Mouse (Mus musculus) heart, adult 2 months (tissue): Measurements from ENCODE around the gene Nectin1. TPM values are rescaled to one million over a fixed set of nuclear protein-coding genes. Genes with fewer than 3 reads are reported as not detected.

Source experiments
- DNase-seq, 2 experiments: peaks; one replicate each; pipeline ENCODE4 v3.0.0; 2021
- H3K27ac ChIP-seq: fragments of 200-600 bp; 2 replicates; pipeline ENCODE4 v1.8.1; 2022
- H3K27me3 ChIP-seq: fragments of 200-500 bp; 2 replicates; pipeline ENCODE4 v1.6.1; 2012; ENCODE audit warnings: mild to moderate bottlenecking, low read length, inconsistent platforms, mixed read lengths; ENCODE audit not compliant: control insufficient read depth, insufficient read depth
- H3K36me3 ChIP-seq: fragments of 200-500 bp; 2 replicates; pipeline ENCODE4 v1.6.1; 2012; ENCODE audit warnings: low read length, inconsistent platforms; ENCODE audit not compliant: control insufficient read depth, insufficient read depth
- H3K4me1 ChIP-seq: fragments of 200-500 bp; 2 replicates; pipeline ENCODE4 v1.6.1; 2011; ENCODE audit warnings: low read length; ENCODE audit not compliant: control insufficient read depth, insufficient read depth
- H3K4me3 ChIP-seq: fragments of 200-600 bp; 2 replicates; pipeline ENCODE4 v1.8.1; 2022
- H3K79me2 ChIP-seq: fragments of 200-500 bp; replicated peaks from 2 replicates; pipeline ENCODE4 v1.6.1; 2012; ENCODE audit warnings: mild to moderate bottlenecking, inconsistent platforms, low read length, moderate library complexity, mixed read lengths; ENCODE audit not compliant: control insufficient read depth, insufficient read depth
- H3K9ac ChIP-seq: fragments of 200-500 bp; 2 replicates; pipeline ENCODE4 v1.6.1; 2012; ENCODE audit warnings: low read depth, mild to moderate bottlenecking, control low read depth, inconsistent platforms, low read length, mixed read lengths
- CTCF ChIP-seq: fragments of 200-600 bp; IDR thresholded peaks from 2 replicates; pipeline ENCODE4 v1.8.1; 2022; ENCODE audit warnings: antibody characterized with exemption, mild to moderate bottlenecking, moderate library complexity
- EP300 ChIP-seq: fragments of 200-500 bp; IDR thresholded peaks from 2 replicates; pipeline ENCODE4 v1.6.1; 2011; ENCODE audit warnings: low read depth, low read length, control low read depth; ENCODE audit not compliant: insufficient read depth
- POLR2A ChIP-seq: fragments of 200-500 bp; IDR thresholded peaks from 2 replicates; pipeline ENCODE4 v1.6.1; 2011; ENCODE audit warnings: mild to moderate bottlenecking, low read depth, low read length, control low read depth; ENCODE audit not compliant: insufficient read depth
- WGBS: fragments of 180-500 bp; shearing (Covaris S2); methylation state at CpG from one replicate; pipeline ENCODE4 v1.1.7; 2018; 5-methylcytosine and 5-hydroxymethylcytosine counted together
- intact Hi-C: fragments of 180-260 bp; cut with DNase I; formaldehyde crosslinking; loops from one replicate; pipeline ENCODE4 v1.15.1; 2025
- polyA plus RNA-seq: library from polyadenylated mRNA; depleted of rRNA; stranded (reverse); fragments of >200 nt; gene quantifications from 2 replicates; pipeline ENCODE4 v1.2.3, GENCODE M21; 2012
- total RNA-seq, 2 experiments: library from RNA; stranded (reverse); gene quantifications; 2 replicates each; pipeline ENCODE4 v1.2.3; 2021

Nectin1 gene
- total and polyA plus RNA-seq, 3 experiments, result 2.0 to 4.6 (median 2.9) TPM

DNA sequence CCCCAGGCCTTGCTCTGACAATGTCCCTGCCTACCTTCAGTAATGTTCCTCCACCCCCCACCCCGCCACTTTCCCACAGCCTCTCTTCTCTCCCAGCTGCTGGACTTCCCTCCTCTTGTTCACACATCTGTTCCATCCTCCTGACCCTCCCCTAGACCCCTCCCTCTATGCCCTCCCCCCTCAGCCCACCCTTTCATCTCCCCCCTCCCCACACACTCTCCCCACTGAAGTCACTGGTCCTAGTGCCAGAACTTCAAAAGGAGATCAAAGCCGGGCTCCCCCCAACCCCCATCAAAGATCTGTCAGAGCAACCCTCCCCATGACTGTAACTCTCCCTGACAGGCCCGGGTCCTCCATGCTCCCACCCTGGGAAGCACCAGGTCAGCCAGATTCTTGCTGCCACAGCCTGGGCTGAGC, 99.9 kb downstream of the Nectin1 start:
- WGBS, result 13% methylated on average over 3 of the region's 3 CpGs
- Histone ChIP-seq H3K4me1 (no peaks in the 10 kb centered on the region), H3K79me2 (no peaks in the 10 kb centered on the region), H3K9ac (no peak overlapping the region), H3K27ac (no peak overlapping the region), H3K27me3 (peaks cover 1% of the 10 kb centered on the region; the same call in 1 of the 2 replicates), H3K36me3 (no peaks in the 10 kb centered on the region), H3K4me3 (no peak overlapping the region)
- intact Hi-C loops, result no loop called here
- DNase-seq, result no peak
- TF ChIP-seq EP300 (no peak), POLR2A (no peak), CTCF (no peak)

DNA sequence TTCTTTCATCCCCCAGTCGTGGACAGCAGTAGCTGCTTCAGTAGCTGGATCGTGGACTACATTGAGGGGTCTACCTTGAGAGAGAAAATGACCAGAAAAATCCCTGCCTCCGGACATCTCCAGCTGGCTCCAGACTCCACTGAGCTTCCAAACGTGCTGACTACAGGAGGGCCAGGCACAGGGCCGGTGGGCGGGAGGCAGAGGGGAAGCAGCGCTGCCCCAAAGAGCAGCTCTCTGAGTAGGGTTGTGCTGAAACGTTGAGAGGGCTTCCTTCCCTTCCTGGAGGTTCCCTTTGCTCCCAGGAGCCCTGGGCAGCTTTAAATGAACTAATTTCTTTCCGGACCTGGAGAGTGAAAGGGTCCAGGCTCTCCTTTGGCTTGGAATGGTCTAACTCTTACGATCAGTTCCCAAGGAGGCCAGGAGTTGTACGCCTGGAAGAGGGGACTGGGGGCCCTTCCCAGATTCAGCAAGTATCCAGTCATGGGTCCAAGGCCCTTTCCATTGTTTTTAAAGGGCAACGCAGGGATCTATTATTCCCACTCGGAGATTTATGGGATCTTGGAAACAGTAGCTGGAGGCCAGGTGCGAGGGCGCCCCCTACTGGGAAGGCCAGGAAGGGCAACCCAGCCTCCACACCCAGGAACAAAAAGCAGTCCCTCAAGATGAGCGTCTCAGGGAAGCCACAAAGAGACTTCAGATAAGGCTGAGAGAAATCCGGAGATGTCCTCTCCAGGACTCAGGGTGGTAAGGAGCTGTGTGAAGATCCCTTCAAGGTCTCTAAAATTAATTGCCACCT, 102.1 kb downstream of the Nectin1 start:
- Histone ChIP-seq H3K27me3 (peaks cover 1% of the 10 kb centered on the region; the same call in 1 of the 2 replicates), H3K4me1 (no peaks in the 10 kb centered on the region), H3K27ac (no peak overlapping the region), H3K9ac (no peak overlapping the region), H3K4me3 (no peak overlapping the region), H3K79me2 (no peaks in the 10 kb centered on the region), H3K36me3 (no peaks in the 10 kb centered on the region)
- intact Hi-C loops, result loop anchor here (5.0 kb wide), 1 partner anchor 104 kb away; the partner anchor contains the start of gene Nectin1
- 12% methylated on average over 17 of the region's 17 CpGs for WGBS
- no peak for TF ChIP-seq POLR2A
- peak; percentile 91 for TF ChIP-seq CTCF
- DNase-seq, result peak; percentile 27 to 62

DNA sequence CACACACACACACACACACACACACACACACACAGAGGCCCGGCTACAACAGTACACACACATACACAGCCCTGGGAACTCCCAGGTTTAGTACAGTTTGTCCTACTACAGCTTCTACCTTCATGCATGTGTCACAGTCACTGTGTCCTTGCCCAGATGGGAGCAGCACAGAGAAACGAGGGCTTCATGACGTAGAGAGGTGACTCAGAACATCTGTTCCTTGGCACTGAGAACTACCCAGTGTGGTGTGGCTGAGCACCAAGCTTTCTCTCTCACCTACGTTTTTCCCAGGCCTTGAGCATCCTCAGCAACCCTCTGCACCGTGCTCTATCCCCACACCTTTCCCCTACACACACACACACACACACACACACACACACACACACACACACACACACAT, 104.1 kb downstream of the Nectin1 start:
- H3K27me3 ChIP-seq, result peaks cover 1% of the 10 kb centered on the region; the same call in 1 of the 2 replicates
- H3K4me1 ChIP-seq, result no peaks in the 10 kb centered on the region
- H3K27ac ChIP-seq, result no peak overlapping the region
- TF ChIP-seq EP300, result no peak
- no peak for TF ChIP-seq POLR2A
- TF ChIP-seq CTCF, result no peak
- DNase-seq, result no peak
- no peaks in the 10 kb centered on the region for H3K79me2 ChIP-seq
- H3K9ac ChIP-seq, result no peak overlapping the region
- WGBS, result 55% methylated on average over 5 of the region's 5 CpGs
- intact Hi-C loops, result loop anchor here (5.0 kb wide), 1 partner anchor 106 kb away; the partner anchor contains the start of gene Nectin1
- no peak overlapping the region for H3K4me3 ChIP-seq
- no peaks in the 10 kb centered on the region for H3K36me3 ChIP-seq

DNA sequence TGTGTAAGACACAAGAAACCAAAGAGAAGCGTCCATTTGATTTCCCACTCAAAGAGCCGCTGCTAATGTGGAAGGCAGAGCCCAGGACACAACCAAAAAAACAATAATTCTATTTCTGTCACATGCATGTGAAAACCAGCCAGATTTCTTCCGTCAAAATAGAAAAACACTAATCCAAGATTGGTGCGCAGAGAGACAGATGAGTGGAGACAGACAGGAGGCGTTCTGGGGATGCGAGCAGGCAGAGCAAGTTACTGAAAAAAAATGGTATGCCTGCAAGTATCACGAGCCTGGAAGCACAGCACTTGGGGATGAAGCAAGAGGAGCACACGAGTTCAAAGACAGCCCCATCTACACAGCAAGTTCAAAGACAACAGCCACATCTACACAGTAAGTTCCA, 106.5 kb downstream of the Nectin1 start:
- Histone ChIP-seq H3K27me3 (no peaks in the 10 kb centered on the region), H3K79me2 (no peaks in the 10 kb centered on the region), H3K9ac (no peak overlapping the region), H3K27ac (no peak overlapping the region), H3K4me3 (no peak overlapping the region), H3K4me1 (no peaks in the 10 kb centered on the region), H3K36me3 (no peaks in the 10 kb centered on the region)
- DNase-seq, result no peak
- TF ChIP-seq EP300 (no peak), POLR2A (no peak), CTCF (no peak)
- WGBS, result 59% methylated on average over 8 of the region's 8 CpGs
- intact Hi-C loops, result no loop called here

DNA sequence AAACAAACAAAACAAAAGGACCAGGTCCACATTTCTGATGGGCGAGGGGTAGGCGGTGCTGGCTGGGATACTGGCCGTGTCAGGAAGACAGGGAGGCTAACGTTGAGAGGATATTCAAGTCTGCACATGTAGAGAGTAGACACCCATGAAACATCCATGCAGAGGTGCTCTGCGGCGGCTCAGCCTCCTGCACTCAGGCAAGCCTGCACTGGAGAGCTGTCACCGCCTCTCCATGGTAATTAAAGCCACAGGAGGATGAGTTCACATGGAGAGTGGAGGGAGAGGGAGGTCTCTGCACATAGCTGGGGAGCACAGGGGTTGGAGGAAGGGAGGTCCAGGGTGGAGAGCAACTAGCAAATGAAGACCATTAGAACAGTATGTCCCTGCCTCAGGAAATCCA, 107.4 kb downstream of the Nectin1 start:
- Histone ChIP-seq H3K36me3 (no peaks in the 10 kb centered on the region), H3K79me2 (no peaks in the 10 kb centered on the region), H3K27me3 (no peaks in the 10 kb centered on the region), H3K4me3 (no peak overlapping the region), H3K4me1 (no peaks in the 10 kb centered on the region), H3K9ac (no peak overlapping the region), H3K27ac (no peak overlapping the region)
- 80% methylated on average over 7 of the region's 7 CpGs for WGBS
- TF ChIP-seq CTCF, result no peak
- TF ChIP-seq EP300, result no peak
- TF ChIP-seq POLR2A, result no peak
- DNase-seq, result no peak
- intact Hi-C loops, result no loop called here

GRCm38 (mm10) chr9:43855887-43856286, 112.1 kb downstream of the Nectin1 start:
- H3K9ac ChIP-seq, result no peak overlapping the region
- intact Hi-C loops, result no loop called here
- H3K4me1 ChIP-seq, result peaks cover 4% of the 10 kb centered on the region
- WGBS, result 66% methylated on average over 7 of the region's 7 CpGs
- no peak for DNase-seq
- no peak overlapping the region for H3K27ac ChIP-seq
- no peaks in the 10 kb centered on the region for H3K27me3 ChIP-seq
- H3K79me2 ChIP-seq, result no peaks in the 10 kb centered on the region
- H3K4me3 ChIP-seq, result no peak overlapping the region
- H3K36me3 ChIP-seq, result no peaks in the 10 kb centered on the region
- TF ChIP-seq POLR2A, result no peak
- no peak for TF ChIP-seq CTCF
